Mouse (Mus musculus) kidney, adult 18-20 months (tissue): Measurements from ENCODE around the gene Ncdn.

Source experiments
- DNase-seq: peaks from one replicate; pipeline ENCODE4 v3.0.0; 2021

Gene Ncdn

DNA sequence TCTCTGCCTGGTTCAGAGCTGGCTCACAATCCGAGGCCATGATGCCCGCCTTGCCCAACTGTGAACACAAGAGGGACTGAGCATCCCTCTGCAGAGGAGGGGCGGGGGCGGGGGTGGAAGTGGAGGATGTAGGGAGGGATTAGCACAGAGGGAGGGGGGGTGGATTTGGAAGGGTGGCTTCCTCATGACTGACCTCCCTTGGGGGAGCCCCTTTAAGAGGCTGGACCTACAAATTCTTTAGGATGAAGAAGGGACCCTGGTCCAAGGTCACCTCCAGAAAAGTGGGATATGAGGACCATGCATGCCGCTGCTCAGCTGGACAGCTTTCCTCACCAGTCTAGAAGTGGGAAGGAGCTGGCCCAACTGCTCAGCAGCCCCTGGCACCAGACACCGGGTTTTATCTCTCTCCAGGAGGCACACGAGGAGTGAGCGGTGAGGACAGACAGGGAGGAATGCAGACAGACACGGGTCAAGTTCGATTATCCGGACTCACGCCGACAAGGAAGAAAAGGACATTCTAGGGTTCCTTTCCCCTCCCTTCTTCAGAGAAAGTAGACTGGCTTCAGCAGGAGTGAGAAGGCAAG lies 1.1 kb downstream of the Ncdn start:
- no peak for DNase-seq

DNA sequence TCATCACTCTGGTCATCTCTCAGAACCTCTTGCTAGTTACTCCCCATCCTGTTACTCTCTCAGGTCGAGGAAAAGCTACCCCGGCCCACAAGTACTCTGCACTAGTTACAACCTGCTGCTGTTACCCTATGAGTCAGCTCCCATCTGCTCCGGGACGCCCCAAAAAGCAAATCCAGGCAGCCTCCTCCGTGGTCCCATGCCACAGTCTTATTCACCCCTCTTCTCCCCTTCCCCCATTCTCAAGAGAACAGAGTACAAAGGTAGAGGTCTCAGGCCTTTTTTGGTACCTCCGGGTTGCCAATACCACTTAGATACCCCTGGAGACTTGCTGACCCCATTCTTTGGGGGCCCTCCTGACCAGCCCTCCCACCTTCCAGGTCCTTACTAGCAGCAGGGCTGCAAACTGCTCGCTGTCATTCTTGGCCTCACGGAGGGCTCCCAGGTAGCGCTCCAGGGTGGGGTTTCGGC lies 1.6 kb downstream of the Ncdn start:
- no peak for DNase-seq

DNA sequence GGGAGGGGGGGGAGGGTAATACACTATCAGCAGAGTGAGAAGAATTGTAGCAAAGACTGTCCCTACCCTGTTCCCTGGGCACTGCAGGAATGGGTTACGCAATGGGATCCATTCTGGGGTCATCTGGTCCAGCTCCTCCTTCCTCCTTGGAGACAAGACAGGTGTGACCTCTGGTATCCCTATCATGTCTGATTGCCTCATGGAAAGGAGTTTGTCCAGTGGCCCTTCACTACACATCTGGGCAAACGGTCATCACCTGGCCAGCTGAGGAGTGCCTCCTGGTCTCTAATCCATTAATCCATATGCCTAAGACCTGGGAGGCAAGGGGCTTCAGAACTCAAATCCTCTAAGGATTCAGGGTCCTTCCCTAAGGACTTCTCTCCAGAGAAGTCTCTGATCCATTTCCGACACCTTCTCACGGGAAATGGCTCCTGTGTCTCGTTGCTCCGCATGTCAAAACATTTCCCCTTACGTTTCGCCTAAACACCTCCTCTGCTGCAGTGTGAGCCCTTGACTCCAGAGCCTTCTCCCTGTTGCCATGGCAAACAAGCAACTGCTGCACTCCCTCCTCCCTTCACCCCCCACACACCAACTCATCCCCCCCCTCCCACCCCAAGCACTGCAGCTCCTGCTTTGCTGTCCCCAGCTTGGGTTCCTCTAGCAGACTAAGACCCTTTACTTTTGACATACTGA lies 2.2 kb downstream of the Ncdn start:
- no peak for DNase-seq

DNA sequence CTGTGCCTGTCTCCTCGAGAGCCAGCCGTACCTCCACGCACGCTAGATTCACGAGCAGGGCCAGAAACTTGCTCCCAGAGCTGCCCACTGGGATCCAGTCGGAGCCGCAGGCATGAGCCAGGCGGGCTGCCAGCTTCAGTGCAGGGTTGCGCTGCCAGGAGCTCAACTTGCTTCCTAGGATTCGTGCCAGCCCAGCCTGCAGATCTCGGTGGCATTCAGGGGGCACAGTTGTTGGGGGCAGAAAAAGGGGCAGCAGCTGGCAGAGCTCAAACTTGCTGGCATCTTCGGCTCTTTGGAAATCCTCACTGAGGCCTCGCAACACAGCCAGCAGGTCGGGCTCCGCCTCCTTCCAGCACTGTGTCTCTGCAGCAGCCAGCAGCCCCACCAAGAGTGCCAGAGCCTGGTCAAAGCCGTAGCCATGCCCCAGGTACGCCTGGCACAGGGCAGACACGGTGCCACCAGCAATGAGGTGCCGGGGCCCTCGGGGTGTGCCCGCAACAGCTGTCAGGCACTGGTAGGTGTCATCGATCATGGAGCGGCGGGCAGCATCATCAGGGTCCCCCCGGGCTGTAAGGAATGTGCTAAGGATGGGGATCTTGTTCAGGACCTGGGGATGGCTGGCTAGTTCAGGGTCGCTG lies 3.1 kb downstream of the Ncdn start:
- no peak for DNase-seq

DNA sequence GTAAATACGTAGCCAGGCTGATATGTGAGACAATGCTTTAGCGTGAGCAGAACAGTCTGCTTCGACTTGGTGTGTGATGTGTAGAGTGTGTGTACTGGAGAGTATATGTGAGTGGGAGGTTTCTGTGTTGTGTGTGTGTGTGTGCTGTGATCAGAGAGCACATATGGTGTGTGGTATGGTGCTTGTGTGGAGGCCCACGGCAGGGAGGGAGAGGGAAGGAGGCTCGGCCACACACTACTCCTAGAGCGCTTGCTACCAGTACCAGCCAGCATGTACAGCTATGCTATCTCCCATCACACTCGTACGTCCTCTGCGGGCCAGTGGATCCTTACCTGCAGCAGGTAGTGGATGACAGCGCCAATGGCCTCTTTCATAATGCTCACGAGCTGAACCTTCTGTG lies 3.7 kb downstream of the Ncdn start:
- DNase-seq: no peak

DNA sequence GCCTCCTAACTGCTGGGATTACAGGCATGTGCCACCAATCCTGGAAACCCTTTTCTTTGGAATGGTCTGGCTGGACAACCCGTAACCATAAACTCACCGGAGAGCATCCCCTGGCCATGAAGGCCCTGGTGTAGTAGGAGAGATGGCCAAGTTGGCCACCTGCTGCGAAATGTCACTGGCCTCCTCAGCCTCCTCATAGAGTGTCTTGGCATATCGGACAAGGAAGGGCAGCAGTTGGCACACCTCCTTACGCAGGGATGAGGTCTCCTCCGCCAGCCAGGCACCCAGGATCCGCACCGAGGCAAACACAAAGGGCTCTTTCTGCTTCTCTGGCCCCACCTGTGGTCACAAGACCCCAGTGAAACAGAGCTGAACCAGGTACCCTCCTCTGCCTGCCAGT lies 4.9 kb downstream of the Ncdn start:
- DNase-seq: no peak

DNA sequence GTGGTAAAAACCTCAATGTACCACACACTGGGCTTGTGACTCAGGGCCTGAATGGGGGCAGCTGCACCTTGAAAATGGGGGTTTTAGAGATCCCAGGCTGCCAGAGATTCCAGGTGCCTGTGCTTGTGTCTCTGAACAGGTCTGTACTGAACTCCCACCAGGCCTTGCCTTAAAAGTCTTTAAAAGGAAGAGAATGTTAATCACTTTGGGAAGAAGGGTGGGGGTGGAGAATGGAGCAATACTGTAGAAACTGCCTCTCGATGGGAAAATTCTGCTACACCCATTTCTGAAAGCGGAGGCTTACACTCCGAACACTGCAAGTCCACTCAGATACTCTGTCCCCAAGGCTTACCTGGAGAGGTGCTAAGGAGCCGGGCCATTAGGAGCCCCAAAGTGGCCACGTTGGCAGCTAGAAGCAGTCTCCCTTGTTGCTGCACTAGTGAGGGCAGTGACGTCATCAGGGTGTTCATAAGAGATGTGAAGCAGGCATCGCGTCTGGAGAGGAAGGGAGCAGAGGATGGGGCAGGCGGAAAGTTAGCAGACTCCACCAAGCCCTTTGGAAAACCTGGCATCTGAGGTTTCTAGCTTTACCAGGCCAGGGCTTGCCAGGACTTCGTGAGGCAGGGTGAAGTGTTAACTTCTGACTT lies 6.9 kb downstream of the Ncdn start:
- no peak for DNase-seq

DNA sequence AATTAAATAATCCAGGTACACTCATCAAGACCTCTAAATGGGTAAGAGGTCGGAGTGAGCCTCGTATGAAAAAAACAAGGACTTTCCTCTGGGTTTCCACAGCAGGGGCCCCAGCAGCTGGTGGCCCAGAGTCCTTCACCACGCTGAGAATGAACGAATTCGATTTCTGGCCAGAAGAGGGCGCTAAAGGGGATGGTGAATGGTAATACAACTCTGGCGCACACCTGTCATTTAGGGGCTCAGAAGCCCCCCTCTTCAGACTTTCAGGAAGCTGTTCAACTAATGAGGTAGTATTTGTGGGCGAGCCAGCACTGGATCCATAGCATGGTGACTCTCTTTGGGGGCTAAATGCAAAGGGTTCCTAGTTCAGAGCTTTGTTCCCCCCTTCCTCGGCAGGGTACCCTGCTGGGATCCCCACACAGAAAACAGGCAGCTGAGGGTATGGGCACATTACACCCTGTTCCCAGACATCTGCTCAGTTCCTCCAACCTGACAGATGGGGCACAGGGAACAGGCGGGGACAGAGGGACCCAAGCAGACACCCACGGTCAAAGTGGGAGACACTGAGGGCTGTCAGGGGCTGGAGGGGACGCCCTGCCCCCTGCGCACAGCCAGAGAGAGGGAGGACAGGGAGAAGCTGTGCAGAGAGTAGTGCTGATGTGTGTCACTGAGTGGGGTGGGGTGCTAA lies 7.6 kb downstream of the Ncdn start:
- peak; percentile 56 for DNase-seq

DNA sequence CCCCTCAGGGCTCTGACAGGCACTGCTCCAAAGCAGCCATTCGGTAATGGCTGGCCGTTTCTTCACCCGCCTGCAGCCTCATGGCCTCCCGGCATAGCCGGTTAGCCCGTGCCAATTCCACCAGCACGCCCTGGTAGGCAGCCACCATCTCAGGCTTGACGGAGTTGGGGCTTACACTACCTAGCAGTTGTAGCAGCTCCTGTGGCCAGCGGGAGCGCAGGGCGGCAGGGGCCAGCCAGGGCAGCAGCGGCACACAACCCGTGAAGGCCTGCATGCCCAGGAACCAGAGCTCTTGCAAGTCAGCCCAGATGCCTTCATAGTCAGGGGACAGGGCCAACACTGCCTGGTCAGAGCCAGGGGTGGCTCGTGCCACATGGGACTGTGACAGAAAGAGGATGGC lies 8.4 kb downstream of the Ncdn start:
- DNase-seq: no peak

DNA sequence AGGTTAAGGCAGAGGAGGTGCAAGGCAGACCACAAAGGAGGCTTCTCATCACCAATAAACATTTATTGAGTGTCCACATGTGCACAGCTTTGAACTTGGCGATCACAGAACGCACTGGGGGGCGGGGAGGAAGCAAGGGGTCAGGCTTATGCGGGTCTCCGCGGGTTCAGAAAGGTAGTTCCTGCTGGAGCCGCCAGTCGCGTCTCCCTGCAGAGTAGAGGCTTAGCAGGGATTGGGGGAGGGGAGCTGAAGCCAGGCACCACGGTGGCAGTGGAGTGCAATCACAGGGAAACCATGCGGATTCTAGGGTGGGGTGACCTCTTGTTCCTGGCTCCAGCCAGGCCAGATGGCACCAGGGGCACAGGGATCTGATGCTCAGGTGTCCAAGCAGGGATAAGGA lies 9.5 kb downstream of the Ncdn start:
- DNase-seq: no peak

DNA sequence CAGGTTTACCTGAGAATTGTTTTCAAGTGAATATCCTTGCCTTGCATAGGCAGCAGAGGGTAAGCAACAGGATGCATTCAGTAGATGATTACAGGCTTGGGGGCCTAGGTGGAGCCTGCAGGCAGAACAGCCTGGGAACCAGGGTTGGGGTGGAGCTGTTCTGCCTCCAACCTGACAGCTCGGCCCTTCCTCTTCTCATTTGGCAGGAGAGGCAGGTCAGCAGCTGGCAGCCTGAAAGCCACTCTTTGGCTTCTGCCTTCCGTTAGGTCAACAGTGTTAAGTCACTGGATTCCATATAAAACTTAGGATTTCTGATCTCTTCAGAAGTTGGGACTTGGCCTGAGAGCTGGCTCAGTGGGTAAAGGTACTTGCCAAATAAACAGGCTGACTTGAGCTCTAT lies 10.3 kb downstream of the Ncdn start:
- DNase-seq: no peak

DNA sequence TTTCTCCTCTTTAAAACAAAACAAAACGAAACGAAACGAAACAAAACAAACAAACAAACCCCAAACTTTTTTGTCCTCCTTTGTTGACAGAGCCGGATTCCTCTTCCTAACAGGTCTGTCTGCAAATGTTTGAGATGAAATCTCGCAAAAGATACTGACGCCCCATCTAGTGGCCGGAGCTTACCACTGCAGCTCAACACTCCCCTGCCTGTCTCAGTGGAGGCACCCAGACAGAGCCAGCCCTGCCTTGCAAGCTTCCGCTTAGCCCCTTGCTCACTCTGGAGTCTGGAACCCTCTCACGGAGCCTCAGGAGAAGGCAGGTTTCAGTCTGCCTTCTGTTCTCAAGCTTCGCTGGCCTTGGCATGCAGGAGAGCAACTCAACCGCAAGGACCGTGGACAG lies 11.8 kb downstream of the Ncdn start:
- peak; percentile 83 for DNase-seq

DNA sequence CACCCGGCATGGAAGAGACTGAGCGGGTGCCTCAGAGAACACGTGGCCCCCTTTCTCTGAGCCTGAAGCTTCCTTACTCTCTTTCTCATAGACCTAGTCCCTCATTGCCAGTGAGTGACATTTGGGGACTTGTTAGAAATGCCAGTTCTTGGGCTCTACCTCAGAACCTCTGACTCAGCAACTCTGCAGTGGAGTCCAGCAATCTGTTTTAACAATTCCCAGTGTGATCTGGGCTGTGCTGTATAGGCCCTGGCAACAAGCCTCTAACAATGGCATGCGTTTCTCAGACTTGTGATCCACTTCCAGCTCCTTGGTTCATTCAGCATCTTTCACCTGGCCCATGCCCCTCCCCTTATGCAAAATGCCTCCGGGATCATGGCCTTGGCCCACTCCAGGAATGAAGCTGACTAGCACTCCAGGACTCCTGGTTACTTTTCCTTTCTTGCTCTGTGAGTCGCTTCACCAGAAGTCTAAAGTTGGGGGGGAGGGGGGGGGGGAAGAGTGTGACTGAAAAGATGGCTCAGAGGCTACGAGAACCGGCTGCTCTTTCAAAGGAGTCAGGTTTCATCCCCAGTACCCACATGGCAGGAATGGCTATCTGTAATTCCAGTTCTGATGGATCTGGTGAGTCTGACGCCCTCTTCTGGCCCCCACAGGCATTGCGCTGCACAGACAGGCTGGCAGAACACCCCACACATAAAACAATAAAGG lies 13.1 kb downstream of the Ncdn start:
- no peak for DNase-seq

DNA sequence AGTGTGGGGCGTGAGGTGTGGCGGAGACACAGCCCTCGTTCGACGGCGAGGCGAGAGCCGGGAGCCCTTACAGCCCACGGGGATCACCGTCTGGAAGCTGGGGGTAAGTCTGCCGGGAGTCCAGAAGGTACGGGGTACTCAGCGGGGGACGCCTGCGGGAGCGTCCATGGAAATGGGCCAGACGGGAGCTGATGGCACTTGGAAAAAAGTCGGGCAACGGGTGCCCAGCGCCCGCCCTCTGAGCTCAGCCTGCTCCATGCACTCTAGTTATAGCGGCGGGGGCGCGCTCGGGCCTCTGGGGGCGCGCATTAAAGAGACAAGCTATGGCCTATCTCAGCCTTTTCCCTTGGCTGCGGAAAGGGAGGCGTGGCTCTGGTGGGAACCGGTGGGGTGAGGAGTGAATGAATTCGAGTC lies 17.2 kb downstream of the Ncdn start, which contains the start of gene Tfap2e:
TSS of gene Tfap2e (minus strand) at position 240 of the 414 bp plus-strand sequence.
- DNase-seq: peak; percentile 25

DNA sequence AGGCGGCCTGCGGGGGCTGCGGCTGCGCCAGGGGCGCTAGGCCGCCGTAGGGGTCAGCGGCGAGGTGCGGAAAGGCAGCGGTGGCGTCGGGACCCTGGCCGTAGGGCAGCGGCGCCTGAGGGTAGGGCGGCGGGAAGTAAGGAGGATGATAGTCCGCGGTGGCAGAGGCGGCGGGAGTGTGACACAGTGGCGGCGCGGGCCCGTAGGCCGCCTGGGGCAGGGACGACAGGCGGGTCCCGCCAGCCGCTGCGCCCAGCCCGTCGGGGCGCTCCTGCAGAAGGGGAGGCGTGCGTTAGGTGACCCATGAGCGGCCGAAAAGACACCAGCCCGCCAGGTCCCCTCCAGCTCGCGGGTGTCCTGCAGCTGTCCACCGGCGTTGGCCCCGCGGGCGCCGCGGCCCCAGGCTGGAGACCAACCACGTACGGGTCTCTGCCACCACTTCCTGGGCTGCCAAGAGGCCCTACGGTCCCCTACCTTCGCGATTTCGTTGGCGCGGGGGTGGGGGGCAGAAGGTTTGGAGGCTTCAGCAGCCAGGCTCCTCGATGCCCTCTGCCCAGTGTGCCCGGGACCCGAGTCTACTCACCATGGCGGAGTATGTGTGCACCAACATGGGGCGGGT lies 17.7 kb downstream of the Ncdn start:
- no peak for DNase-seq

DNA sequence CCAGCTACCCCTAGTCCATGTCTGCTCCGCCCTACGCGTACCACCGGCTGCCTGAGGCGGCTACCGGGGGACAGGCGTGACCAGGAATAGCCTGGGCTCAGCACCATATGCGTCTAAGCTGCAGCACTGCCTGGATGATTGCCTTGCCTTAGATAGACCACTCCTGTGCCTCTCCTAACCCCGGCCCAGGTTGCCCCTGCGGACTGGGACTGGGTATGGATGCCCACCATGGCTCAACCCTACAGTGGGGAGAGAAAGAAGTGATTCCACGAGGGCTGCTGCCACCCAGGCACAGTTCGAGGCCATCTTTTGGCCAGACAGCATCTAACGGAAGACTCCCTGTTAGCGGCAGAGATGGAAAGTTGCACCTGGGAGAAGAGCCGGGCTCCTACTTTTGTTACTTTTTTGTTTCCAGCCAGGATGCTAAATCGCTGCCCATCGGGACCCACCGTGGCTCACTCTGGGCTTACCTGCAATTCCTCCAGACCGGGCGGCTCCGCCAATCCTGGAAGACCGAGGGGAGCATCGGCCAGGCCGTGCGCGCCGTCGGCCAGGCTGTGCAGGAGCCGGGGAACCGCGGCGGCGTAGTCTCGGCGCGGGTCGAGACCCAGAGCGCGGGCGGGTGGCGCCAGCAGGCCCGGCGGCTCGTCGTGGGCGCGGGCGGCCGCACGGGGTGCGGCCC lies 18.4 kb downstream of the Ncdn start:
- DNase-seq: no peak

DNA sequence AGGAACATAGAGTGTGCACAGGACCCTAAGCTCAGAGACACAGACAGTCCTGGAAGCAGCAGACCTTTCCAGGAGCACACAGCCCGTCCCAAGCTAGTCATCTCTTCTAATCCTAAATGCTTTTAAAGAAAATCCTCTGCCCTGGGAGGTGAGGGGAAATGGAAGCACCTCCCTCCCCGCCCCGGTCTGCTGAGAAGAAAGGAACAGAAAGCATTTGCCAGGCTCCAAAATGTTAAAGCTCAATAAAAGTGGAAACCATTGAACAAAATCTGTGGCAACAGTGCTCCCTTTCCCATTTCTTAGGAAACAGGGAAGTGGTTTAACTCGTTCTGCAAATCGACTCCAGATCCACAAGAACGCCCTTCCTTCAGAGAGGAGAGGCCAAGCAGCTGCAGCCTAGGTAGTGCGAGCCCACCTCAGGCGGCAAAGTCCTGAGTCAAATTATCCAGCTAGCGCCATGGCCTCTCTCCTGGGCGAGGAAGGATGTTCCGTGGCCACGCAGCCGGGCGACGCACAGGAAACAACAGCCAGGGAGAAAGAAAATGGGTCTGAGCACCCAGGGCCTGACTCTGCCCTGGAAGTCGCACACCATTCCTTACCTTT lies 19.1 kb downstream of the Ncdn start:
- no peak for DNase-seq

DNA sequence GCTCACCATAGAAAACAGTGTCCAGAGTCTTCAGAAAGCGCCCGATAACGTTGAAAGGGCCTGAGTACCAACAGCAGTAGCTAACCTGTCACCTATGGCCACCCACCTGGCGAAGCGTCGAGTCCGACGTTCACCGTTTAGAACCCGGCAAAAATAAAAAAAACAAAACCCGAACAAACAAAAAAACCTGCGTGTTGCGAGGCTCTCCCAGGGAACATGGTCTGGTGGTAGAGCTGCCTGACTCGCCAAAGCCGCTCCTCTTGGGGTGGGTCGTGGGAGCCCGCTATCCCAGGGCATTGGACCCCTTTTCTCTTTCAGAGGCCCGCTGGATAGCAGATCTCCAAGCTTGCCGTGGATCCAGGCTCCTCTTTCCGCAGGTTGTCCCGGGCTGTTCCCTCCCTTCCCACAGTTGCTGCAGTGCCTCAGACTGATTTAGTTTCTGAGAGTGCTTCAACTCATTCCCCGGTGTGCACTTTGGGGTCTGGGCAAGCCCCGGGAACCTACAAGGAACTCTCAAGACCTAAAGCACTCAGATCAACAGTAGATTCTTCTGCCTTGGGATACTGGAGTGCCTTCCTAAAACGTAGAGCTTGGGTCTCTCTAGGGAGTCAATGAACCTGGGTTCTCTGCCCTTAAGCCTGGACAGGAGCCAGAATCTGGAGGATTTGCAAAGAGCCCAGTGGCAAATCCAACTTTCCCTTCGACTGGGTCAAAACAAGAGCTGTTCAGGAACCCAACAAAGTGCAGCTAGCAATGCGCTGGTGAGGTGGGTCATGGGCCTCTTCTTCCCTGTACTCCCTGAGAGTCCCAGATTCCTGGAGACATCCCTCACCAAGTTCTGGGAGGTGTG lies 20.5 kb downstream of the Ncdn start:
- DNase-seq: no peak

DNA sequence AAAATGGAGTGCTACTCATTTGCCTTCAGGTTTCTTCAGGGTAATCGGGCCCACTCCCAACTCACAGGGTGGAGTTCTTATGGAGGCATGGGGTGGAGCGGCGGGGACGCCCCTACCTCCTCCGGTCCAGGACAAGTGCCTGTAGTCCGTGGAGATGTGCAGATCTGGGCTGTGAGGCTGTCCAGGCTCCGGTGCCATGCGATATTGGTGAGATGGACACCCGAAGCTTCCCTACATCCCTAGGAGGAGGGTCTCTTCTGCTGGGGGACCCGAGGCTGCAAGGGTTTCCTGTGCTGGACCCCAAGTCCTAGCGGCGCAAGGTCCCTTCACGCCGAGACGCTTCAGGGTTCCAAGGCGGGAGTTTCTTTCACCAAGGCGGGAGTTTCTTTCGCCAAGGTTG lies 21.1 kb downstream of the Ncdn start:
- DNase-seq: no peak

DNA sequence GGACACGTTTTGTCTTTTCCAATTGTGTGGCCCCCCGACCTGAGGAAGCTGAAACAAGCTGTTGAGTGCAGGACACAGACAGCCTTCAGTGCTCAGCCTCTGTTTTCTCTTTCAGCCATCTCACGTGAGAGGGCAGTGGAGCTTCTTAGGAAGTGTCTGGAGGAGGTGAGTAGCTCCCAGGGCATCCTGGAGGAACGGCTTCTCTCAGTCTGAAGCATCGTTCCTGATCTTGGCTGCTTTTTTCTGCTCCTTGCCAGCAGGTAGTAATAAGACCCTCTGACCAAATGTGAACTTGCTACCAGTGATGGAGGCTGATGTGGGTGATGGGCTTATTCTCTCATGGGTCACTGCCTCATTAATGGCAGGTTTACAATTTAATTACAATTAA lies 45.8 kb downstream of the Ncdn start:
- no peak for DNase-seq
